Mouse (Mus musculus) stomach, postnatal 0 days (tissue): Measurements from ENCODE around the gene Astn1.

Source experiments
- CTCF ChIP-seq: IDR thresholded peaks from 2 replicates; pipeline ENCODE4 v1.5.1; 2016; ENCODE audit warnings: antibody characterized with exemption, low read depth, mild to moderate bottlenecking, moderate library complexity
- EP300 ChIP-seq: optimal IDR thresholded peaks from 2 replicates; pipeline ENCODE3; 2016; ENCODE audit warnings: antibody characterized with exemption

GRCm38 (mm10) chr1:158551951-158552350 is 189.9 kb downstream of the Astn1 start:
- TF ChIP-seq CTCF (no peak), EP300 (no peak)
